Mouse (Mus musculus): Measurements from ENCODE around the gene St3gal4. TPM values are rescaled to one million over a fixed set of nuclear protein-coding genes. Genes with fewer than 3 reads are reported as not detected.
A peak's percentile ranks its signal among the peaks of the same experiment; 100 is the strongest.
"Not testable (repeated sequence)": the region's sequence is repeated elsewhere in the genome, so short reads cannot be mapped to it uniquely, and the experiment has no call there.

Gene St3gal4
- 10 to 100 TPM; 25.1 to 30.4 (median 28.3) TPM for total RNA-seq (2022)

- no peak for DNase-seq (ENCODE audit: low spot score)
These were observed at the start of gene St3gal4 for GRCm38 (mm10) chr9:35119168-35119567. St3gal4 (minus strand) TSS chr9:35119268.

GRCm38 (mm10) chr9:35166798-35167635 lies 47.9 kb upstream of the St3gal4 start:
- DNase-seq (ENCODE audit: low spot score), result no peak

GRCm38 (mm10) chr9:35166144-35166797 lies 47.2 kb upstream of the St3gal4 start:
- peak; percentile 53 for DNase-seq (ENCODE audit: low spot score)

- no peak for DNase-seq (ENCODE audit: low spot score)
These were observed 45.2 kb upstream of the St3gal4 start for GRCm38 (mm10) chr9:35164142-35164874.

- DNase-seq (ENCODE audit: low spot score), result peak; percentile 81
These were observed 44.1 kb upstream of the St3gal4 start for GRCm38 (mm10) chr9:35163011-35163690.

- DNase-seq (ENCODE audit: low spot score), result no peak
These were observed 42.7 kb upstream of the St3gal4 start for GRCm38 (mm10) chr9:35161721-35162120.

GRCm38 (mm10) chr9:35160662-35161061 lies 41.6 kb upstream of the St3gal4 start:
- no peak for DNase-seq (ENCODE audit: low spot score)

GRCm38 (mm10) chr9:35158477-35158876 lies 39.4 kb upstream of the St3gal4 start:
- no peak for DNase-seq (ENCODE audit: low spot score)

GRCm38 (mm10) chr9:35156862-35157261 lies 37.8 kb upstream of the St3gal4 start:
- no peak for DNase-seq (ENCODE audit: low spot score)

- DNase-seq (ENCODE audit: low spot score), result peak; percentile 71
These were observed 37.1 kb upstream of the St3gal4 start for GRCm38 (mm10) chr9:35156002-35156710.

- no peak for DNase-seq (ENCODE audit: low spot score)
These were observed 33.9 kb upstream of the St3gal4 start for GRCm38 (mm10) chr9:35152923-35153322.

GRCm38 (mm10) chr9:35148822-35149221 lies 29.8 kb upstream of the St3gal4 start:
- not testable (repeated sequence) for DNase-seq (ENCODE audit: low spot score)

- not testable (repeated sequence) for DNase-seq (ENCODE audit: low spot score)
These were observed 28.2 kb upstream of the St3gal4 start for GRCm38 (mm10) chr9:35147261-35147660.

- DNase-seq (ENCODE audit: low spot score), result no peak
These were observed 26.8 kb upstream of the St3gal4 start for GRCm38 (mm10) chr9:35145829-35146228.

GRCm38 (mm10) chr9:35145118-35145517 lies 26.1 kb upstream of the St3gal4 start:
- no peak for DNase-seq (ENCODE audit: low spot score)

- DNase-seq (ENCODE audit: low spot score), result no peak
These were observed 23.2 kb upstream of the St3gal4 start for GRCm38 (mm10) chr9:35142221-35142620.

- DNase-seq (ENCODE audit: low spot score), result no peak
These were observed 20.2 kb upstream of the St3gal4 start for GRCm38 (mm10) chr9:35139231-35139744.

- no peak for DNase-seq (ENCODE audit: low spot score)
These were observed 19.0 kb upstream of the St3gal4 start for GRCm38 (mm10) chr9:35138029-35138428.

GRCm38 (mm10) chr9:35135575-35135974 lies 16.5 kb upstream of the St3gal4 start:
- no peak for DNase-seq (ENCODE audit: low spot score)

- no peak for DNase-seq (ENCODE audit: low spot score)
These were observed 12.7 kb upstream of the St3gal4 start for GRCm38 (mm10) chr9:35131637-35132397.

Data from heart, adult 8-10 months (tissue).